Mouse (Mus musculus): ENCODE results near the gene Rpp25. TPM values are rescaled to one million over a fixed set of nuclear protein-coding genes. Genes with fewer than 3 reads are reported as not detected.

Gene Rpp25
- polyA plus RNA-seq, 1 experiment from 2014 or later: 7.3 TPM

GRCm38 (mm10) chr9:57522114-57522860 is 18.5 kb downstream of the Rpp25 start:
- Histone ChIP-seq H3K9ac (peak overlapping the region; percentile 91), H3K4me1 (peaks cover 19% of the 10 kb centered on the region), H3K27ac (peak overlapping the region; percentile 92; the same call in 1 of the 2 replicates), H3K36me3 (no peaks in the 10 kb centered on the region), H3K27me3 (no peaks in the 10 kb centered on the region), H3K4me2 (replicated peaks) (peak overlapping the region; percentile 59), H3K9me3 (replicated peaks) (no peaks in the 10 kb centered on the region), H3K4me3 (peak overlapping the region; percentile 86)
- WGBS: 48% methylated on average over 7 of the region's 7 CpGs
- no peak for ATAC-seq (ENCODE audit: low FRiP score)

GRCm38 (mm10) chr9:57522861-57523246 is 19.0 kb downstream of the Rpp25 start:
- Histone ChIP-seq H3K36me3 (no peaks in the 10 kb centered on the region), H3K9ac (peak overlapping the region; percentile 91; the same call in 1 of the 2 replicates), H3K27ac (no peak overlapping the region), H3K4me1 (peaks cover 19% of the 10 kb centered on the region), H3K27me3 (no peaks in the 10 kb centered on the region), H3K4me2 (replicated peaks) (peak overlapping the region; percentile 59), H3K9me3 (replicated peaks) (no peaks in the 10 kb centered on the region), H3K4me3 (peak overlapping the region; percentile 86)
- WGBS: 87% methylated on average over 4 of the region's 4 CpGs
- no peak for ATAC-seq (ENCODE audit: low FRiP score)

GRCm38 (mm10) chr9:57523754-57524153 is 19.9 kb downstream of the Rpp25 start:
- Histone ChIP-seq H3K4me1 (peaks cover 24% of the 10 kb centered on the region), H3K9ac (no peak overlapping the region), H3K27ac (no peak overlapping the region), H3K9me3 (replicated peaks) (no peaks in the 10 kb centered on the region), H3K36me3 (no peaks in the 10 kb centered on the region), H3K27me3 (no peaks in the 10 kb centered on the region), H3K4me3 (no peak overlapping the region), H3K4me2 (replicated peaks) (no peak overlapping the region)
- WGBS: 97% methylated on average over 1 of the region's 1 CpGs
- no peak for ATAC-seq (ENCODE audit: low FRiP score)

- peaks cover 25% of the 10 kb centered on the region for H3K4me1 ChIP-seq
- H3K27me3 ChIP-seq: no peaks in the 10 kb centered on the region
- no peak overlapping the region; the same call in 1 of the 2 replicates for H3K4me2 ChIP-seq (replicated peaks)
- H3K9me3 ChIP-seq (replicated peaks): no peaks in the 10 kb centered on the region
- H3K27ac ChIP-seq: no peak overlapping the region
- H3K9ac ChIP-seq: no peak overlapping the region
- H3K36me3 ChIP-seq: 0 out of 2 replicates have a peak, but pooled peaks cover 3% of the 10 kb centered on the region
- no peak for ATAC-seq (ENCODE audit: low FRiP score)
- H3K4me3 ChIP-seq: no peak overlapping the region
Observed at GRCm38 (mm10) chr9:57524439-57524838, 20.6 kb downstream of the Rpp25 start.

GRCm38 (mm10) chr9:57525516-57525915 is 21.7 kb downstream of the Rpp25 start:
- no peak overlapping the region for H3K4me2 ChIP-seq (replicated peaks)
- no peak overlapping the region for H3K4me3 ChIP-seq
- H3K27me3 ChIP-seq: no peaks in the 10 kb centered on the region
- H3K27ac ChIP-seq: no peak overlapping the region
- H3K36me3 ChIP-seq: peaks cover 6% of the 10 kb centered on the region; the same call in 1 of the 2 replicates
- H3K4me1 ChIP-seq: peaks cover 25% of the 10 kb centered on the region
- ATAC-seq (ENCODE audit: low FRiP score): no peak
- no peak overlapping the region for H3K9ac ChIP-seq
- 85% methylated on average over 2 of the region's 2 CpGs for WGBS
- no peaks in the 10 kb centered on the region for H3K9me3 ChIP-seq (replicated peaks)

GRCm38 (mm10) chr9:57526435-57526834 is 22.6 kb downstream of the Rpp25 start:
- H3K4me1 ChIP-seq: peaks cover 25% of the 10 kb centered on the region
- H3K9me3 ChIP-seq (replicated peaks): no peaks in the 10 kb centered on the region
- no peaks in the 10 kb centered on the region for H3K27me3 ChIP-seq
- H3K4me2 ChIP-seq (replicated peaks): no peak overlapping the region
- H3K36me3 ChIP-seq: peaks cover 12% of the 10 kb centered on the region
- H3K9ac ChIP-seq: no peak overlapping the region
- no peak overlapping the region for H3K4me3 ChIP-seq
- no peak for ATAC-seq (ENCODE audit: low FRiP score)
- H3K27ac ChIP-seq: no peak overlapping the region

- ATAC-seq (ENCODE audit: low FRiP score): no peak
- Histone ChIP-seq H3K9me3 (replicated peaks) (no peaks in the 10 kb centered on the region), H3K9ac (no peak overlapping the region), H3K27ac (no peak overlapping the region), H3K36me3 (peaks cover 44% of the 10 kb centered on the region), H3K27me3 (no peaks in the 10 kb centered on the region), H3K4me1 (peaks cover 10% of the 10 kb centered on the region), H3K4me3 (no peak overlapping the region), H3K4me2 (replicated peaks) (no peak overlapping the region)
- WGBS: 91% methylated on average over 1 of the region's 1 CpGs
Observed at GRCm38 (mm10) chr9:57531946-57532345, 28.1 kb downstream of the Rpp25 start.

GRCm38 (mm10) chr9:57536362-57536761 is 32.5 kb downstream of the Rpp25 start:
- H3K4me1 ChIP-seq: peaks cover 18% of the 10 kb centered on the region
- H3K9ac ChIP-seq: no peak overlapping the region
- H3K9me3 ChIP-seq (replicated peaks): no peaks in the 10 kb centered on the region
- H3K4me3 ChIP-seq: no peak overlapping the region
- H3K27me3 ChIP-seq: no peaks in the 10 kb centered on the region
- no peak for ATAC-seq (ENCODE audit: low FRiP score)
- peak overlapping the region; percentile 78 for H3K4me2 ChIP-seq (replicated peaks)
- 93% methylated on average over 5 of the region's 5 CpGs for WGBS
- H3K27ac ChIP-seq: no peak overlapping the region
- H3K36me3 ChIP-seq: peaks cover 49% of the 10 kb centered on the region

- peak within 1 kb of the TSS; percentile 92 for H3K27ac ChIP-seq
- peaks cover 18% of the 10 kb centered on the region for H3K4me1 ChIP-seq
- peak; percentile 88 for ATAC-seq (ENCODE audit: low FRiP score)
- 2% methylated on average over 44 of the region's 45 CpGs for WGBS
- H3K27me3 ChIP-seq: no peaks in the 10 kb centered on the region
- H3K36me3 ChIP-seq: peaks cover 44% of the 10 kb centered on the region
- H3K9me3 ChIP-seq (replicated peaks): no peaks in the 10 kb centered on the region
- H3K9ac ChIP-seq: peak within 1 kb of the TSS; percentile 88
- H3K4me3 ChIP-seq: peak within 1 kb of the TSS; percentile 84
- peak within 1 kb of the TSS; percentile 78 for H3K4me2 ChIP-seq (replicated peaks)
Observed at GRCm38 (mm10) chr9:57537044-57537727, 33.4 kb downstream of the Rpp25 start, which contains the start of gene Fam219b. TSS of gene Fam219b (plus strand) at chr9:57537528.

- H3K4me1 ChIP-seq: peaks cover 18% of the 10 kb centered on the region
- WGBS: under 1% methylated on average over 16 of the region's 24 CpGs
- H3K27ac ChIP-seq: peak overlapping the region; percentile 92
- H3K9ac ChIP-seq: peak overlapping the region; percentile 88
- H3K9me3 ChIP-seq (replicated peaks): no peaks in the 10 kb centered on the region
- peak overlapping the region; percentile 78 for H3K4me2 ChIP-seq (replicated peaks)
- peak; percentile 78 for ATAC-seq (ENCODE audit: low FRiP score)
- no peaks in the 10 kb centered on the region for H3K27me3 ChIP-seq
- H3K4me3 ChIP-seq: peak overlapping the region; percentile 84
- peaks cover 44% of the 10 kb centered on the region for H3K36me3 ChIP-seq
Observed at GRCm38 (mm10) chr9:57537728-57538181, 33.9 kb downstream of the Rpp25 start.

GRCm38 (mm10) chr9:57539550-57539949 is 35.7 kb downstream of the Rpp25 start:
- no peak overlapping the region for H3K4me3 ChIP-seq
- no peak overlapping the region for H3K9ac ChIP-seq
- H3K36me3 ChIP-seq: peaks cover 49% of the 10 kb centered on the region
- no peaks in the 10 kb centered on the region for H3K9me3 ChIP-seq (replicated peaks)
- no peak for ATAC-seq (ENCODE audit: low FRiP score)
- no peak overlapping the region for H3K4me2 ChIP-seq (replicated peaks)
- WGBS: 87% methylated on average over 2 of the region's 2 CpGs
- no peak overlapping the region for H3K27ac ChIP-seq
- H3K27me3 ChIP-seq: no peaks in the 10 kb centered on the region
- H3K4me1 ChIP-seq: peaks cover 18% of the 10 kb centered on the region

GRCm38 (mm10) chr9:57541312-57541711 is 37.5 kb downstream of the Rpp25 start:
- no peak overlapping the region for H3K4me3 ChIP-seq
- peaks cover 61% of the 10 kb centered on the region for H3K36me3 ChIP-seq
- no peak overlapping the region for H3K9ac ChIP-seq
- H3K9me3 ChIP-seq (replicated peaks): no peaks in the 10 kb centered on the region
- no peak overlapping the region for H3K4me2 ChIP-seq (replicated peaks)
- H3K27me3 ChIP-seq: no peaks in the 10 kb centered on the region
- H3K4me1 ChIP-seq: peaks cover 18% of the 10 kb centered on the region
- 29% methylated on average over 1 of the region's 1 CpGs for WGBS
- no peak for ATAC-seq (ENCODE audit: low FRiP score)
- no peak overlapping the region for H3K27ac ChIP-seq

Measured in hindbrain, embryonic 12.5 days (tissue).